Mouse (Mus musculus) small intestine, adult 2 months (tissue): ENCODE measurements around the gene Rad54l2.

Source experiments
- CTCF ChIP-seq: fragments of 200-500 bp; IDR thresholded peaks from 2 replicates; pipeline ENCODE4 v1.5.1; 2012; ENCODE audit warnings: low read depth, mild to moderate bottlenecking, control low read depth, inconsistent platforms, low read length, moderate library complexity, mixed read lengths; ENCODE audit not compliant: insufficient replicate concordance, insufficient read length; ENCODE audit errors: extremely low read depth
- POLR2A ChIP-seq: fragments of 200-500 bp; IDR thresholded peaks from 2 replicates; pipeline ENCODE4 v1.6.1; 2012; ENCODE audit warnings: low read depth, mild to moderate bottlenecking, control low read depth, inconsistent platforms, low read length, moderate library complexity

GRCm38 (mm10) chr9:106657592-106657991 is 131.4 kb downstream of the Rad54l2 start:
- TF ChIP-seq CTCF (no peak), POLR2A (no peak)
